Mouse (Mus musculus): ENCODE measurements around the gene Adcy2.
A peak's percentile ranks its signal among the peaks of the same experiment; 100 is the strongest.

The Adcy2 gene

GRCm38 (mm10) chr13:68826461-68826860 lies 172.9 kb downstream of the Adcy2 start:
- peak; percentile 32 for DNase-seq (ENCODE audit: low spot score)

- DNase-seq (ENCODE audit: low spot score), result no peak
Observed at GRCm38 (mm10) chr13:68820858-68821579, 178.3 kb downstream of the Adcy2 start.

- DNase-seq (ENCODE audit: low spot score), result no peak
Observed at GRCm38 (mm10) chr13:68815704-68816477, 183.4 kb downstream of the Adcy2 start.

- no peak for DNase-seq (ENCODE audit: low spot score)
Observed at GRCm38 (mm10) chr13:68811185-68811584, 188.2 kb downstream of the Adcy2 start.

GRCm38 (mm10) chr13:68799777-68800176 lies 199.6 kb downstream of the Adcy2 start:
- DNase-seq (ENCODE audit: low spot score), result peak; percentile 61

GRCm38 (mm10) chr13:68793286-68793685 lies 206.1 kb downstream of the Adcy2 start:
- no peak for DNase-seq (ENCODE audit: low spot score)

GRCm38 (mm10) chr13:68787286-68788061 lies 211.9 kb downstream of the Adcy2 start:
- DNase-seq (ENCODE audit: low spot score), result no peak

- no peak for DNase-seq (ENCODE audit: low spot score)
Observed at GRCm38 (mm10) chr13:68783096-68783495, 216.2 kb downstream of the Adcy2 start.

GRCm38 (mm10) chr13:68778011-68778672 lies 221.2 kb downstream of the Adcy2 start:
- no peak for DNase-seq (ENCODE audit: low spot score)

- no peak for DNase-seq (ENCODE audit: low spot score)
Observed at GRCm38 (mm10) chr13:68773599-68774211, 225.6 kb downstream of the Adcy2 start.

GRCm38 (mm10) chr13:68768588-68768987 lies 230.8 kb downstream of the Adcy2 start:
- DNase-seq (ENCODE audit: low spot score), result no peak

- DNase-seq (ENCODE audit: low spot score), result no peak
Observed at GRCm38 (mm10) chr13:68765896-68766578, 233.3 kb downstream of the Adcy2 start.

- no peak for DNase-seq (ENCODE audit: low spot score)
Observed at GRCm38 (mm10) chr13:68764614-68765013, 234.7 kb downstream of the Adcy2 start.

- peak; percentile 58 for DNase-seq (ENCODE audit: low spot score)
Observed at GRCm38 (mm10) chr13:68749801-68750200, 249.5 kb downstream of the Adcy2 start.

- DNase-seq (ENCODE audit: low spot score), result no peak
Observed at GRCm38 (mm10) chr13:68749370-68749769, 250.0 kb downstream of the Adcy2 start.

- DNase-seq (ENCODE audit: low spot score), result peak; percentile 60
Observed at GRCm38 (mm10) chr13:68745426-68745825, 253.9 kb downstream of the Adcy2 start.

- no peak for DNase-seq (ENCODE audit: low spot score)
Observed at GRCm38 (mm10) chr13:68712661-68713060, 286.7 kb downstream of the Adcy2 start.

- DNase-seq (ENCODE audit: low spot score), result no peak
Observed at GRCm38 (mm10) chr13:68707296-68707747, 292.0 kb downstream of the Adcy2 start.

- DNase-seq (ENCODE audit: low spot score), result no peak
Observed at GRCm38 (mm10) chr13:68684919-68685318, 314.4 kb downstream of the Adcy2 start.

GRCm38 (mm10) chr13:68680429-68680828 lies 318.9 kb downstream of the Adcy2 start:
- no peak for DNase-seq (ENCODE audit: low spot score)

- no peak for DNase-seq (ENCODE audit: low spot score)
Observed at GRCm38 (mm10) chr13:68642786-68643185, 356.6 kb downstream of the Adcy2 start.

Data from retina, embryonic 14.5 days (tissue).